Comparison of ENCODE assay signal across 16 mouse cellular contexts in the genomic region with DNA sequence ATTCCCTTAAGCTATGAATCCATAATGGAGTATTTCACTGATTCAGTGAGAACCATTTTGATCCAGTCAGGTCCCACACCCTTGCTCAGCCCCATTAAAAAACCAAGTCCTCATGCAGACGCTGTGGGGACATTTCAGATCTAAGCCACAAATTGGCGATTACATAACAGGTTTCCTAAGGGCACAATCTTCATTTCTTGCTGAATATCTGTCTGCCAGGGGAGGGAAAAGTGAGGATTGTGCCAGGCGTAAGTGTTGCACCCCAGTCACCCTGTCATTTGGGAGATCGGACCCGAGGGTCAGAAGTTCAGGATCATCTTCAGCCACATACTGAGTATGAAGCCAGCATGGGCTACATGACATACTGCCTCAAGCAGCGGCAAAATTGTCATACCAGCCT.
DNase-seq lines count a peak whose midpoint lies in the region; ATAC-seq and TF ChIP-seq lines count a peak whose summit lies in the region.
"Had no signal": no experiment of that assay in that cellular context is flagged by ENCODE, and none has a peak within 500 bp of the region (broad histone marks: within the 10 kb centered on the region; RNA-seq: fewer than 3 reads in every experiment).

No protein-coding gene starts in this region.

- H3K27ac ChIP-seq in liver, postnatal 0 days (ENCODE audit: low read depth): peak overlapping the region; percentile 46
- H3K27ac ChIP-seq: embryonic facial prominence, embryonic 10.5 days; embryonic facial prominence, embryonic 12.5 days; forebrain, embryonic 13.5 days; forebrain, embryonic 15.5 days had no signal

- no peaks in the 10 kb centered on the region for H3K9me3 ChIP-seq in liver, postnatal 0 days (ENCODE audit: low read length)
- H3K9me3 ChIP-seq: embryonic facial prominence, embryonic 10.5 days; embryonic facial prominence, embryonic 12.5 days; forebrain, embryonic 13.5 days; forebrain, embryonic 15.5 days had no signal

- H3K4me2 ChIP-seq in liver, postnatal 0 days (ENCODE audit: low read depth, low read length): no peak overlapping the region
- H3K4me2 ChIP-seq: embryonic facial prominence, embryonic 12.5 days; forebrain, embryonic 13.5 days; forebrain, embryonic 15.5 days had no signal

- peak; percentile 80 for DNase-seq in heart, adult 11 months
- no peak for DNase-seq in heart, postnatal 10 days
- no peak for DNase-seq in liver, postnatal 0 days
- DNase-seq in liver: no peak
- no peak for DNase-seq in thymus, postnatal 10 days (ENCODE audit: low spot score in 2 of 2)
- DNase-seq: adrenal gland, adult 2 months; adrenal gland, postnatal 10 days; adrenal gland, postnatal 25 days; cerebellum, adult 11 months; cerebellum, adult 9-10 months; cerebellum, postnatal 10 days; forebrain, postnatal 0 days had no signal

- WGBS in liver, postnatal 0 days (ENCODE audit: insufficient replicate concordance): 77% methylated on average over 6 of the region's 6 CpGs

- intact Hi-C loops in heart, postnatal 10 days (cut with DNase I): no loop called here

- H3K27me3 ChIP-seq in liver, postnatal 0 days (ENCODE audit: insufficient read depth, low read length): no peaks in the 10 kb centered on the region
- H3K27me3 ChIP-seq: embryonic facial prominence, embryonic 12.5 days; forebrain, embryonic 13.5 days; forebrain, embryonic 15.5 days had no signal

- no peak overlapping the region for H3K9ac ChIP-seq in liver, postnatal 0 days (replicated peaks)
- H3K9ac ChIP-seq: embryonic facial prominence, embryonic 12.5 days; forebrain, embryonic 13.5 days; forebrain, embryonic 15.5 days; forebrain, postnatal 0 days had no signal

- no peak overlapping the region for H3K4me3 ChIP-seq in liver, postnatal 0 days (ENCODE audit: low read depth, low read length)
- H3K4me3 ChIP-seq: embryonic facial prominence, embryonic 10.5 days; embryonic facial prominence, embryonic 12.5 days; forebrain, embryonic 13.5 days; forebrain, embryonic 15.5 days had no signal

- H3K4me1 ChIP-seq in liver, postnatal 0 days (ENCODE audit: insufficient read depth): peaks cover 6% of the 10 kb centered on the region; the same call in 1 of the 2 replicates

- ATAC-seq in liver, postnatal 0 days: no peak
- ATAC-seq: forebrain, embryonic 13.5 days; forebrain, embryonic 15.5 days; forebrain, postnatal 0 days had no signal

- H3K36me3 ChIP-seq in liver, postnatal 0 days (replicated peaks; ENCODE audit: insufficient read depth, low read length): no peaks in the 10 kb centered on the region
- H3K36me3 ChIP-seq: embryonic facial prominence, embryonic 10.5 days; embryonic facial prominence, embryonic 12.5 days; forebrain, embryonic 15.5 days had no signal

- no peak for TF ChIP-seq CTCF in liver, postnatal 0 days (IDR thresholded peaks at IDR 0.05; ENCODE audit: low read depth)

- no peak for TF ChIP-seq EP300 in liver, postnatal 0 days (IDR thresholded peaks at IDR 0.05; ENCODE audit: low read depth)
